Mouse (Mus musculus) intestine, embryonic 15.5 days (tissue): ENCODE results near the gene Shb. TPM values are rescaled to one million over a fixed set of nuclear protein-coding genes. Genes with fewer than 3 reads are reported as not detected.

Source experiments
- ATAC-seq: fragments of 200-750 bp; cut with Nextera tagmentation; 2 replicates; pipeline ENCODE4 v1.8.0; 2017; ENCODE audit warnings: moderate TSS enrichment, moderate library complexity
- H3K27ac ChIP-seq: fragments of 300-500 bp; sonication (generic); 2 replicates; pipeline ENCODE4 v1.5.1; 2015; ENCODE audit warnings: mild to moderate bottlenecking, inconsistent platforms
- H3K27me3 ChIP-seq: fragments of 300-500 bp; sonication (generic); replicated peaks from 2 replicates; pipeline ENCODE4 v1.6.1; 2015; ENCODE audit warnings: inconsistent platforms
- H3K36me3 ChIP-seq: fragments of 300-500 bp; sonication (generic); 2 replicates; pipeline ENCODE4 v1.6.1; 2015; ENCODE audit warnings: inconsistent platforms
- H3K4me1 ChIP-seq: fragments of 300-500 bp; sonication (generic); replicated peaks from 2 replicates; pipeline ENCODE4 v1.6.1; 2015; ENCODE audit warnings: inconsistent platforms
- H3K4me2 ChIP-seq: fragments of 300-500 bp; sonication (generic); replicated peaks from 2 replicates; pipeline ENCODE4 v1.6.1; 2015; ENCODE audit warnings: mild to moderate bottlenecking, inconsistent platforms
- H3K4me3 ChIP-seq: fragments of 300-500 bp; sonication (generic); replicated peaks from 2 replicates; pipeline ENCODE4 v1.5.1; 2015; ENCODE audit warnings: inconsistent platforms
- H3K9ac ChIP-seq: fragments of 300-500 bp; sonication (generic); 2 replicates; pipeline ENCODE4 v1.6.1; 2015; ENCODE audit warnings: inconsistent platforms
- H3K9me3 ChIP-seq: fragments of 300-500 bp; sonication (generic); 2 replicates; pipeline ENCODE4 v1.6.1; 2016; ENCODE audit warnings: inconsistent platforms
- WGBS: fragments of 180-500 bp; shearing (Covaris S2); methylation state at CpG from one replicate; pipeline ENCODE4 v1.1.7; 2015; 5-methylcytosine and 5-hydroxymethylcytosine counted together
- polyA plus RNA-seq: library from polyadenylated mRNA; unstranded; fragments of >200 nt; fragmentation: Nextera tagmentation; extraction: Ambion mirVana; gene quantifications from 2 replicates; pipeline ENCODE4 v1.2.1, GENCODE M21; 2015

The Shb gene
- polyA plus RNA-seq, 1 experiment from 2014 or later, result 4.0 TPM

GRCm38 (mm10) chr4:45509416-45509815, 22.9 kb downstream of the Shb start:
- Histone ChIP-seq H3K36me3 (no peaks in the 10 kb centered on the region), H3K4me3 (no peak overlapping the region), H3K27ac (no peak overlapping the region), H3K4me1 (peaks cover 67% of the 10 kb centered on the region), H3K27me3 (no peaks in the 10 kb centered on the region), H3K4me2 (no peak overlapping the region), H3K9ac (no peak overlapping the region), H3K9me3 (no peaks in the 10 kb centered on the region)
- no peak for ATAC-seq
- 91% methylated on average over 4 of the region's 4 CpGs for WGBS

- Histone ChIP-seq H3K4me1 (peaks cover 61% of the 10 kb centered on the region), H3K36me3 (no peaks in the 10 kb centered on the region), H3K9me3 (no peaks in the 10 kb centered on the region), H3K27me3 (no peaks in the 10 kb centered on the region), H3K4me2 (no peak overlapping the region), H3K27ac (peak overlapping the region; percentile 1; the same call in 1 of the 2 replicates), H3K4me3 (no peak overlapping the region), H3K9ac (no peak overlapping the region)
- 45% methylated on average over 6 of the region's 6 CpGs for WGBS
- ATAC-seq, result no peak
These were observed 23.8 kb downstream of the Shb start for GRCm38 (mm10) chr4:45508469-45508868.

GRCm38 (mm10) chr4:45507476-45507875, 24.8 kb downstream of the Shb start:
- Histone ChIP-seq H3K27me3 (no peaks in the 10 kb centered on the region), H3K4me1 (peaks cover 60% of the 10 kb centered on the region), H3K36me3 (no peaks in the 10 kb centered on the region), H3K4me3 (no peak overlapping the region), H3K4me2 (no peak overlapping the region), H3K27ac (0 out of 2 replicates have a peak overlapping the region, but pooled peaks have one; percentile 11), H3K9ac (no peak overlapping the region), H3K9me3 (no peaks in the 10 kb centered on the region)
- WGBS, result 83% methylated on average over 1 of the region's 1 CpGs
- ATAC-seq, result no peak

GRCm38 (mm10) chr4:45507039-45507438, 25.2 kb downstream of the Shb start:
- Histone ChIP-seq H3K27me3 (no peaks in the 10 kb centered on the region), H3K4me1 (peaks cover 60% of the 10 kb centered on the region), H3K9ac (no peak overlapping the region), H3K36me3 (no peaks in the 10 kb centered on the region), H3K27ac (no peak overlapping the region), H3K9me3 (no peaks in the 10 kb centered on the region), H3K4me2 (no peak overlapping the region), H3K4me3 (no peak overlapping the region)
- 45% methylated on average over 9 of the region's 9 CpGs for WGBS
- 0 out of 2 replicates have a peak, but pooled peaks have one; percentile 5 for ATAC-seq

- no peaks in the 10 kb centered on the region for H3K9me3 ChIP-seq
- no peak overlapping the region for H3K27ac ChIP-seq
- no peak for ATAC-seq
- no peak overlapping the region for H3K9ac ChIP-seq
- H3K4me3 ChIP-seq, result no peak overlapping the region
- WGBS, result 43% methylated on average over 5 of the region's 5 CpGs
- no peaks in the 10 kb centered on the region for H3K27me3 ChIP-seq
- no peaks in the 10 kb centered on the region for H3K36me3 ChIP-seq
- H3K4me2 ChIP-seq, result no peak overlapping the region
- peaks cover 62% of the 10 kb centered on the region for H3K4me1 ChIP-seq
These were observed 25.7 kb downstream of the Shb start for GRCm38 (mm10) chr4:45506613-45507012.

GRCm38 (mm10) chr4:45505671-45506070, 26.6 kb downstream of the Shb start:
- Histone ChIP-seq H3K4me3 (no peak overlapping the region), H3K27me3 (no peaks in the 10 kb centered on the region), H3K9me3 (no peaks in the 10 kb centered on the region), H3K27ac (no peak overlapping the region), H3K4me1 (peaks cover 69% of the 10 kb centered on the region), H3K9ac (no peak overlapping the region), H3K36me3 (no peaks in the 10 kb centered on the region), H3K4me2 (no peak overlapping the region)
- WGBS, result 66% methylated on average over 2 of the region's 2 CpGs
- no peak for ATAC-seq

- H3K9ac ChIP-seq, result no peak overlapping the region
These were observed 27.1 kb downstream of the Shb start for GRCm38 (mm10) chr4:45505191-45505590.

GRCm38 (mm10) chr4:45503816-45504215, 28.5 kb downstream of the Shb start:
- Histone ChIP-seq H3K36me3 (no peaks in the 10 kb centered on the region), H3K4me3 (no peak overlapping the region), H3K27me3 (no peaks in the 10 kb centered on the region), H3K9me3 (no peaks in the 10 kb centered on the region), H3K4me1 (peaks cover 74% of the 10 kb centered on the region), H3K9ac (no peak overlapping the region), H3K27ac (no peak overlapping the region), H3K4me2 (no peak overlapping the region)
- no peak for ATAC-seq
- WGBS, result 53% methylated on average over 3 of the region's 3 CpGs

More at GRCm38 (mm10) chr4:45505191-45505590, 27.1 kb downstream of the Shb start:
- Histone ChIP-seq H3K4me1 (peaks cover 71% of the 10 kb centered on the region), H3K36me3 (no peaks in the 10 kb centered on the region), H3K4me2 (no peak overlapping the region), H3K9me3 (no peaks in the 10 kb centered on the region), H3K4me3 (no peak overlapping the region), H3K27ac (no peak overlapping the region), H3K27me3 (no peaks in the 10 kb centered on the region)
- WGBS, result 83% methylated on average over 6 of the region's 6 CpGs
- ATAC-seq, result no peak

GRCm38 (mm10) chr4:45503380-45503779, 28.9 kb downstream of the Shb start:
- Histone ChIP-seq H3K4me3 (no peak overlapping the region), H3K9ac (no peak overlapping the region), H3K27me3 (no peaks in the 10 kb centered on the region), H3K4me1 (peaks cover 73% of the 10 kb centered on the region), H3K27ac (no peak overlapping the region; the same call in 1 of the 2 replicates), H3K9me3 (no peaks in the 10 kb centered on the region), H3K4me2 (no peak overlapping the region), H3K36me3 (no peaks in the 10 kb centered on the region)
- WGBS, result 74% methylated on average over 6 of the region's 6 CpGs
- ATAC-seq, result no peak

GRCm38 (mm10) chr4:45502002-45502401, 30.3 kb downstream of the Shb start:
- Histone ChIP-seq H3K4me2 (0 out of 2 replicates have a peak overlapping the region, but pooled peaks have one; percentile 11), H3K4me3 (no peak overlapping the region), H3K9me3 (no peaks in the 10 kb centered on the region), H3K27me3 (no peaks in the 10 kb centered on the region), H3K36me3 (no peaks in the 10 kb centered on the region), H3K4me1 (peaks cover 73% of the 10 kb centered on the region), H3K9ac (no peak overlapping the region), H3K27ac (peak overlapping the region; percentile 44; the same call in 1 of the 2 replicates)
- 62% methylated on average over 9 of the region's 9 CpGs for WGBS
- ATAC-seq, result peak; percentile 49

- no peak overlapping the region for H3K4me2 ChIP-seq
- 62% methylated on average over 8 of the region's 8 CpGs for WGBS
- peak; percentile 38 for ATAC-seq
These were observed 31.9 kb downstream of the Shb start for GRCm38 (mm10) chr4:45500381-45500780.

GRCm38 (mm10) chr4:45499556-45499955, 32.7 kb downstream of the Shb start:
- Histone ChIP-seq H3K27ac (peak overlapping the region; percentile 32; the same call in 1 of the 2 replicates), H3K27me3 (no peaks in the 10 kb centered on the region), H3K36me3 (no peaks in the 10 kb centered on the region), H3K9ac (no peak overlapping the region), H3K4me3 (no peak overlapping the region), H3K4me2 (peak overlapping the region; percentile 29), H3K9me3 (no peaks in the 10 kb centered on the region), H3K4me1 (peaks cover 80% of the 10 kb centered on the region)
- WGBS, result 30% methylated on average over 10 of the region's 10 CpGs
- no peak for ATAC-seq

More at GRCm38 (mm10) chr4:45500381-45500780, 31.9 kb downstream of the Shb start:
- H3K27me3 ChIP-seq, result no peaks in the 10 kb centered on the region
- no peaks in the 10 kb centered on the region for H3K36me3 ChIP-seq
- H3K9me3 ChIP-seq, result no peaks in the 10 kb centered on the region
- H3K9ac ChIP-seq, result no peak overlapping the region
- peaks cover 73% of the 10 kb centered on the region for H3K4me1 ChIP-seq
- H3K27ac ChIP-seq, result peak overlapping the region; percentile 32; the same call in 1 of the 2 replicates
- H3K4me3 ChIP-seq, result no peak overlapping the region

- Histone ChIP-seq H3K36me3 (no peaks in the 10 kb centered on the region), H3K4me2 (peak overlapping the region; percentile 29), H3K27ac (peak overlapping the region; percentile 32; the same call in 1 of the 2 replicates), H3K9ac (no peak overlapping the region), H3K4me3 (no peak overlapping the region), H3K4me1 (peaks cover 84% of the 10 kb centered on the region), H3K9me3 (no peaks in the 10 kb centered on the region), H3K27me3 (no peaks in the 10 kb centered on the region)
- no peak for ATAC-seq
- 21% methylated on average over 6 of the region's 6 CpGs for WGBS
These were observed 33.2 kb downstream of the Shb start for GRCm38 (mm10) chr4:45499081-45499480.
